Mouse (Mus musculus) hindbrain, embryonic 10.5 days (tissue): ENCODE data around the gene Nfs1. TPM values are rescaled to one million over a fixed set of nuclear protein-coding genes. Genes with fewer than 3 reads are reported as not detected.

Experiments used
- DNase-seq: peaks from one replicate; pipeline ENCODE4 v3.0.0-alpha.2; 2017; ENCODE audit warnings: low spot score
- H3K27ac ChIP-seq: fragments of 300-500 bp; sonication (generic); 2 replicates; pipeline ENCODE4 v1.5.1; 2016; ENCODE audit warnings: mild to moderate bottlenecking, moderate library complexity
- H3K27me3 ChIP-seq: fragments of 300-500 bp; sonication (generic); 2 replicates; pipeline ENCODE4 v1.6.1; 2016; ENCODE audit warnings: mild to moderate bottlenecking; ENCODE audit not compliant: poor library complexity, insufficient read depth, severe bottlenecking
- H3K36me3 ChIP-seq: fragments of 300-500 bp; sonication (generic); 2 replicates; pipeline ENCODE4 v1.6.1; 2016; ENCODE audit warnings: mild to moderate bottlenecking, moderate library complexity
- H3K4me1 ChIP-seq: fragments of 300-500 bp; sonication (generic); replicated peaks from 2 replicates; pipeline ENCODE4 v1.6.1; 2016; ENCODE audit warnings: mild to moderate bottlenecking
- H3K4me3 ChIP-seq: fragments of 300-500 bp; sonication (generic); 2 replicates; pipeline ENCODE4 v1.5.1; 2016; ENCODE audit warnings: mild to moderate bottlenecking, moderate library complexity
- H3K9me3 ChIP-seq: fragments of 300-500 bp; sonication (generic); 2 replicates; pipeline ENCODE4 v1.6.1; 2016; ENCODE audit warnings: mild to moderate bottlenecking, moderate library complexity
- WGBS: fragments of 180-500 bp; shearing (Covaris S2); methylation state at CpG from one replicate; pipeline ENCODE4 v1.1.7; 2016; 5-methylcytosine and 5-hydroxymethylcytosine counted together
- polyA plus RNA-seq: library from polyadenylated mRNA; unstranded; fragments of >200 nt; fragmentation: Nextera tagmentation; extraction: Ambion mirVana; gene quantifications from 2 replicates; pipeline ENCODE4 v1.2.1, GENCODE M21; 2016

Gene Nfs1
- polyA plus RNA-seq, 1 experiment from 2014 or later = 41.6 TPM

- H3K36me3 ChIP-seq = peaks cover 68% of the 10 kb centered on the region
These were observed 65.4 kb downstream of the Nfs1 start for GRCm38 (mm10) chr2:156078421-156079182.

GRCm38 (mm10) chr2:156077461-156077860 is 66.5 kb downstream of the Nfs1 start:
- H3K27ac ChIP-seq = no peak overlapping the region
- no peak for DNase-seq
- H3K36me3 ChIP-seq = peaks cover 80% of the 10 kb centered on the region
- no peaks in the 10 kb centered on the region for H3K27me3 ChIP-seq
- no peaks in the 10 kb centered on the region for H3K9me3 ChIP-seq
- no peaks in the 10 kb centered on the region for H3K4me1 ChIP-seq
- no peak overlapping the region for H3K4me3 ChIP-seq
- WGBS = 92% methylated on average over 7 of the region's 7 CpGs

More at GRCm38 (mm10) chr2:156078421-156079182, 65.4 kb downstream of the Nfs1 start:
- WGBS = 92% methylated on average over 16 of the region's 16 CpGs
- no peaks in the 10 kb centered on the region for H3K27me3 ChIP-seq
- no peak overlapping the region for H3K27ac ChIP-seq
- H3K4me3 ChIP-seq = no peak overlapping the region
- no peaks in the 10 kb centered on the region for H3K4me1 ChIP-seq
- no peaks in the 10 kb centered on the region for H3K9me3 ChIP-seq
- DNase-seq = no peak

GRCm38 (mm10) chr2:156073725-156074124 is 70.3 kb downstream of the Nfs1 start:
- H3K4me3 ChIP-seq = no peak overlapping the region
- no peak overlapping the region for H3K27ac ChIP-seq
- no peaks in the 10 kb centered on the region for H3K9me3 ChIP-seq
- no peaks in the 10 kb centered on the region for H3K4me1 ChIP-seq
- DNase-seq = no peak
- H3K27me3 ChIP-seq = no peaks in the 10 kb centered on the region
- H3K36me3 ChIP-seq = peaks cover 100% of the 10 kb centered on the region
- 96% methylated on average over 15 of the region's 15 CpGs for WGBS

Other genes with a start within 250 kb of the Nfs1 start
- gene Uqcc1, start 213.9 kb downstream of the Nfs1 start, polyA plus RNA-seq = 73.7 and 77.4 TPM in 2 replicates
- gene Gm15557, start 203.5 kb downstream of the Nfs1 start, polyA plus RNA-seq = not detected in 2 replicates
- gene Gdf5, start 198.8 kb downstream of the Nfs1 start, polyA plus RNA-seq = 0.42 and 1.1 TPM in 2 replicates
- 21.6 and 27.6 TPM in 2 replicates for gene Cep250, start 187.7 kb downstream of the Nfs1 start, polyA plus RNA-seq
- gene 6430550D23Rik, start 136.2 kb downstream of the Nfs1 start, polyA plus RNA-seq = 1.2 and 1.5 TPM in 2 replicates
- gene Ergic3, start 136.1 kb downstream of the Nfs1 start, polyA plus RNA-seq = 223 and 257 TPM in 2 replicates
- not detected in 2 replicates for gene Fer1l4, start 91.2 kb downstream of the Nfs1 start, polyA plus RNA-seq
- 4.4 and 6.9 TPM in 2 replicates for gene Spag4, start 79.0 kb downstream of the Nfs1 start, polyA plus RNA-seq
- 51.4 and 68.0 TPM in 2 replicates for gene Cpne1, start 32.2 kb downstream of the Nfs1 start, polyA plus RNA-seq
- gene Rbm12, start 32.2 kb downstream of the Nfs1 start, polyA plus RNA-seq = 42.6 and 47.4 TPM in 2 replicates
- 22.5 and 27.2 TPM in 2 replicates for gene Gm28036, start 17.1 kb downstream of the Nfs1 start, polyA plus RNA-seq
- gene Romo1, start 147 bp downstream of the Nfs1 start, polyA plus RNA-seq = 438 and 481 TPM in 2 replicates
- 485 and 564 TPM in 2 replicates for gene Rbm39, start 36.1 kb upstream of the Nfs1 start, polyA plus RNA-seq
- 68.3 and 73.4 TPM in 2 replicates for gene Phf20, start 52.3 kb upstream of the Nfs1 start, polyA plus RNA-seq
- 3.7 TPM in 2 replicates for gene Cnbd2, start 168.1 kb upstream of the Nfs1 start, polyA plus RNA-seq
- gene Scand1, start 168.5 kb upstream of the Nfs1 start, polyA plus RNA-seq = 62.2 and 96.5 TPM in 2 replicates